Mouse (Mus musculus) embryonic facial prominence, embryonic 10.5 days (tissue): ENCODE results near the gene Ppie. TPM values are rescaled to one million over a fixed set of nuclear protein-coding genes. Genes with fewer than 3 reads are reported as not detected.
A peak's percentile ranks its signal among the peaks of the same experiment; 100 is the strongest.

Experiments used
- DNase-seq: peaks from one replicate; pipeline ENCODE4 v3.0.0-alpha.2; 2017; ENCODE audit warnings: low spot score
- H3K27ac ChIP-seq: fragments of 300-500 bp; sonication (generic); replicated peaks from 2 replicates; pipeline ENCODE4 v1.5.1; 2016; ENCODE audit warnings: mild to moderate bottlenecking
- H3K27me3 ChIP-seq: fragments of 300-500 bp; sonication (generic); replicated peaks from 2 replicates; pipeline ENCODE4 v1.6.1; 2016; ENCODE audit warnings: low read depth, mild to moderate bottlenecking; ENCODE audit not compliant: poor library complexity, severe bottlenecking
- H3K36me3 ChIP-seq: fragments of 300-500 bp; sonication (generic); replicated peaks from 2 replicates; pipeline ENCODE4 v1.6.1; 2016; ENCODE audit warnings: mild to moderate bottlenecking, moderate library complexity
- H3K4me1 ChIP-seq: fragments of 300-500 bp; sonication (generic); 2 replicates; pipeline ENCODE4 v1.6.1; 2016
- H3K4me3 ChIP-seq: fragments of 300-500 bp; sonication (generic); 2 replicates; pipeline ENCODE4 v1.5.1; 2016; ENCODE audit warnings: mild to moderate bottlenecking, moderate library complexity
- H3K9me3 ChIP-seq: fragments of 300-500 bp; sonication (generic); 2 replicates; pipeline ENCODE4 v1.6.1; 2016; ENCODE audit warnings: mild to moderate bottlenecking
- WGBS: fragments of 180-500 bp; shearing (Covaris S2); methylation state at CpG from one replicate; pipeline ENCODE4 v1.1.7; 2016; 5-methylcytosine and 5-hydroxymethylcytosine counted together
- polyA plus RNA-seq: library from polyadenylated mRNA; unstranded; fragments of >200 nt; fragmentation: Nextera tagmentation; extraction: Ambion mirVana; gene quantifications from 2 replicates; pipeline ENCODE4 v1.2.1, GENCODE M21; 2016

The Ppie gene
- polyA plus RNA-seq, 1 experiment from 2014 or later: 131 TPM

GRCm38 (mm10) chr4:123082283-123083163, 57.2 kb downstream of the Ppie start:
- peak; percentile 71 for DNase-seq
- no peaks in the 10 kb centered on the region for H3K36me3 ChIP-seq
- no peaks in the 10 kb centered on the region for H3K9me3 ChIP-seq
- H3K4me3 ChIP-seq: no peak overlapping the region
- peaks cover 10% of the 10 kb centered on the region; the same call in 1 of the 2 replicates for H3K4me1 ChIP-seq
- H3K27me3 ChIP-seq: no peaks in the 10 kb centered on the region
- H3K27ac ChIP-seq: 0 out of 2 replicates have a peak overlapping the region, but pooled peaks have one; percentile 24
- WGBS: 69% methylated on average over 20 of the region's 20 CpGs

- WGBS: 44% methylated on average over 13 of the region's 13 CpGs
- no peak for DNase-seq
- peaks cover 10% of the 10 kb centered on the region; the same call in 1 of the 2 replicates for H3K4me1 ChIP-seq
- no peaks in the 10 kb centered on the region for H3K36me3 ChIP-seq
- no peak overlapping the region for H3K4me3 ChIP-seq
- no peaks in the 10 kb centered on the region for H3K9me3 ChIP-seq
- no peak overlapping the region for H3K27ac ChIP-seq
- no peaks in the 10 kb centered on the region for H3K27me3 ChIP-seq
Observed at GRCm38 (mm10) chr4:123080791-123081190, 59.0 kb downstream of the Ppie start.

- peaks cover 10% of the 10 kb centered on the region; the same call in 1 of the 2 replicates for H3K4me1 ChIP-seq
- no peak overlapping the region for H3K27ac ChIP-seq
- 82% methylated on average over 4 of the region's 4 CpGs for WGBS
- no peaks in the 10 kb centered on the region for H3K36me3 ChIP-seq
- no peaks in the 10 kb centered on the region for H3K9me3 ChIP-seq
- H3K27me3 ChIP-seq: no peaks in the 10 kb centered on the region
- DNase-seq: no peak
- H3K4me3 ChIP-seq: no peak overlapping the region
Observed at GRCm38 (mm10) chr4:123078231-123078630, 61.5 kb downstream of the Ppie start.

Other genes with a start within 250 kb of the Ppie start
- gene Mfsd2a, start 178.8 kb downstream of the Ppie start, polyA plus RNA-seq: 10.1 and 12.9 TPM in 2 replicates
- 33.6 and 43.0 TPM in 2 replicates for gene Mycl, start 144.3 kb downstream of the Ppie start, polyA plus RNA-seq
- gene Trit1, start 123.4 kb downstream of the Ppie start, polyA plus RNA-seq: 19.0 and 21.6 TPM in 2 replicates
- gene Bmp8b, start 34.8 kb downstream of the Ppie start, polyA plus RNA-seq: 0.29 and 0.39 TPM in 2 replicates
- gene Oxct2b, start 23.7 kb downstream of the Ppie start, polyA plus RNA-seq: 0.09 and 0.12 TPM in 2 replicates
- gene Hpcal4, start 43.3 kb upstream of the Ppie start, polyA plus RNA-seq: 0.60 and 0.95 TPM in 2 replicates
- gene Nt5c1a, start 61.6 kb upstream of the Ppie start, polyA plus RNA-seq: not detected in 2 replicates
- gene Heyl, start 93.6 kb upstream of the Ppie start, polyA plus RNA-seq: 13.4 and 13.5 TPM in 2 replicates
- gene Pabpc4, start 122.4 kb upstream of the Ppie start, polyA plus RNA-seq: 54.9 and 59.4 TPM in 2 replicates
- gene Oxct2a, start 183.7 kb upstream of the Ppie start, polyA plus RNA-seq: not detected in 2 replicates
- gene Bmp8a, start 203.3 kb upstream of the Ppie start, polyA plus RNA-seq: 0.14 TPM in 1 of 2 replicates, not detected in the other